Mouse (Mus musculus): ENCODE measurements around the gene Dapl1.
A peak's percentile ranks its signal among the peaks of the same experiment; 100 is the strongest.

Dapl1 gene

GRCm38 (mm10) chr2:59533971-59534748, 49.7 kb downstream of the Dapl1 start:
- DNase-seq (ENCODE audit: extremely low read depth, low read depth) = no peak

- DNase-seq (ENCODE audit: extremely low read depth, low read depth) = no peak
Measured at GRCm38 (mm10) chr2:59536958-59537357, 52.5 kb downstream of the Dapl1 start.

GRCm38 (mm10) chr2:59538031-59538430, 53.6 kb downstream of the Dapl1 start:
- DNase-seq (ENCODE audit: extremely low read depth, low read depth) = no peak

- DNase-seq (ENCODE audit: extremely low read depth, low read depth) = no peak
Measured at GRCm38 (mm10) chr2:59539796-59540195, 55.3 kb downstream of the Dapl1 start.

- peak; percentile 53 for DNase-seq (ENCODE audit: extremely low read depth, low read depth)
Measured at GRCm38 (mm10) chr2:59541121-59541887, 56.9 kb downstream of the Dapl1 start.

- no peak for DNase-seq (ENCODE audit: extremely low read depth, low read depth)
Measured at GRCm38 (mm10) chr2:59543543-59544065, 59.2 kb downstream of the Dapl1 start.

- no peak for DNase-seq (ENCODE audit: extremely low read depth, low read depth)
Measured at GRCm38 (mm10) chr2:59544237-59544909, 59.9 kb downstream of the Dapl1 start.

GRCm38 (mm10) chr2:59545001-59545400, 60.5 kb downstream of the Dapl1 start:
- no peak for DNase-seq (ENCODE audit: extremely low read depth, low read depth)

- DNase-seq (ENCODE audit: extremely low read depth, low read depth) = no peak
Measured at GRCm38 (mm10) chr2:59547369-59548099, 63.1 kb downstream of the Dapl1 start.

- DNase-seq (ENCODE audit: extremely low read depth, low read depth) = no peak
Measured at GRCm38 (mm10) chr2:59552784-59553183, 68.3 kb downstream of the Dapl1 start.

GRCm38 (mm10) chr2:59554373-59554940, 70.0 kb downstream of the Dapl1 start:
- DNase-seq (ENCODE audit: extremely low read depth, low read depth) = no peak
